Mouse (Mus musculus): ENCODE measurements around the gene Olfr735. TPM values are rescaled to one million over a fixed set of nuclear protein-coding genes. Genes with fewer than 3 reads are reported as not detected.

Gene Olfr735
- polyA plus RNA-seq (2015; fragmentation: Nextera tagmentation; extraction: Ambion mirVana): not detected in 2 replicates

DNA sequence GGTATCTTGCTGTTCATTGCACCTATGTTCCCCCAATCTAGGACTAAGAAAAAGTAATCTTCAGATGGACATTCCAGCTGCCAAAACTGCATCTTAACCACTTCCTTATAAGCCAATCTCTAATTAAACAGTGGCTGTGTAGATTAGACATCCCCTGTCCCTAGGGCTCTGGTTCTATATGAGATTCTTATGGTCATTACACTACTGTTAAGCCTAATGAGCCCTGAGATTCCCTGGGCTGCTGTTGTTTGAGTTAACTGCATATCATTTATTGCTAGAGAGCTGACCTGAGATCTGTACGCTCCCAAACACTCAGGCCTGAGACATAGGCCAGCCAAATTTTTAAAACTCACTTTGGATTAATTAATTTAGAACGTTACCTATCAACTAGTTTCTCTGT lies at the start of gene Olfr735:
Gene Olfr735, minus strand, starts transcription at position 77 of the 400 bp plus-strand sequence.
- Histone ChIP-seq H3K9me3 (replicated peaks) (no peaks in the 10 kb centered on the region), H3K4me2 (no peak within 1 kb of the TSS), H3K4me1 (replicated peaks) (no peaks in the 10 kb centered on the region), H3K9ac (no peak within 1 kb of the TSS), H3K36me3 (replicated peaks) (no peaks in the 10 kb centered on the region), H3K27me3 (no peaks in the 10 kb centered on the region), H3K4me3 (replicated peaks) (no peak within 1 kb of the TSS), H3K27ac (replicated peaks) (no peak within 1 kb of the TSS)
- no peak for ATAC-seq (ENCODE audit: insufficient read depth)
- 57% methylated on average over 2 of the region's 2 CpGs for WGBS (ENCODE audit: insufficient replicate concordance)

DNA sequence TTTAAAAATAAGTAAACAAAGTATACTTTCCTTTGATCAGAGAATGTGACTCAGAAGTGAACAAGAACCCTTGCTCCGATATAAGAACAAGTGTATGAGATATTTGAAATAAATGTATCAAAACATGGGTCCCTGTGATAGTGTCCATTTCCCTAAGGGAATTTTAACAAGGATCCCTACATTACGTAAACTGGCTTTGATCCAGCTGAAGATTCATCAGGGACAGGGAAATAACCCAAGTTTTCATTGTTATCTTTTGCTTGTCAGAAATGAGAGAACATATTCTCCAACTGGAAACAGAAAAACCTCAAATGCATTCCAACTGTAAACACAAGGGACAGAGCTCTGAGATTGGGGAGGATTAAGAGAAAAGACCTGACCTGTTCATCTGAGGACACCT lies 32.2 kb upstream of the Olfr735 start, which contains the start of gene Olfr736:
Gene Olfr736, plus strand, starts transcription at position 301 of the 400 bp plus-strand sequence.
- H3K9me3 ChIP-seq (replicated peaks): no peaks in the 10 kb centered on the region; the same call in 1 of the 2 replicates
- no peak within 1 kb of the TSS for H3K27ac ChIP-seq (replicated peaks)
- no peak within 1 kb of the TSS for H3K9ac ChIP-seq
- H3K4me1 ChIP-seq (replicated peaks): no peaks in the 10 kb centered on the region
- no peak within 1 kb of the TSS for H3K4me3 ChIP-seq (replicated peaks)
- no peak within 1 kb of the TSS for H3K4me2 ChIP-seq
- no peak for ATAC-seq (ENCODE audit: insufficient read depth)
- WGBS (ENCODE audit: insufficient replicate concordance): 68% methylated on average over 2 of the region's 2 CpGs
- H3K36me3 ChIP-seq (replicated peaks): no peaks in the 10 kb centered on the region
- no peaks in the 10 kb centered on the region for H3K27me3 ChIP-seq

GRCm38 (mm10) chr14:50363561-50363960 lies 14.9 kb upstream of the Olfr735 start:
- ATAC-seq (ENCODE audit: insufficient read depth): no peak
- WGBS (ENCODE audit: insufficient replicate concordance): 47% methylated on average over 2 of the region's 2 CpGs
- H3K4me1 ChIP-seq (replicated peaks): no peaks in the 10 kb centered on the region

GRCm38 (mm10) chr14:50360480-50360879 lies 11.8 kb upstream of the Olfr735 start:
- no peak for ATAC-seq (ENCODE audit: insufficient read depth)
- WGBS (ENCODE audit: insufficient replicate concordance): 45% methylated on average over 3 of the region's 3 CpGs
- no peaks in the 10 kb centered on the region for H3K36me3 ChIP-seq (replicated peaks)

More at GRCm38 (mm10) chr14:50363561-50363960, 14.9 kb upstream of the Olfr735 start:
- Histone ChIP-seq H3K4me2 (no peak overlapping the region), H3K27ac (replicated peaks) (no peak overlapping the region), H3K9me3 (replicated peaks) (no peaks in the 10 kb centered on the region), H3K36me3 (replicated peaks) (no peaks in the 10 kb centered on the region), H3K27me3 (no peaks in the 10 kb centered on the region), H3K9ac (no peak overlapping the region), H3K4me3 (replicated peaks) (no peak overlapping the region)

DNA sequence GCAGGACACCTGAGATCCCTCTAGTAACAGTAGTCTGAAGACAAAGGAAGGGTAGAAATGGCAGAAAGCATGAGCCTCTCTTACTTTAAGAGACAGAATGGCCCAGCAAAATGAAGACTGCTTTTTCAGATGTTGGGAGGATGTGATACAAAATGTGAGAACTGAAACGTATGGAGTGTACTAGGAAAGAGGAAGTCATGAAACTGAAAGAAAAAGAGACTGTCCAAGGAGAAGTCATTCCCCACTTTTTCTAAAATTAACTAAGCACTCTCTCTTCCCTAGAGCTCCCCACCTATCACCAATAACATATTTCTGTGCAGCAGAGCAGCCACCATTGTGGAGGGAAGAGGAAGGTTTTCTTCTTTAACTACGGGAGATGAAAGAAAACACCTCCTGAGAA lies 8.9 kb upstream of the Olfr735 start, which contains the start of gene Tlr11:
Gene Tlr11, plus strand, starts transcription at position 322 of the 400 bp plus-strand sequence.
- H3K27ac ChIP-seq (replicated peaks): no peak within 1 kb of the TSS
- WGBS (ENCODE audit: insufficient replicate concordance): 30% methylated on average over 2 of the region's 2 CpGs

More at GRCm38 (mm10) chr14:50360480-50360879, 11.8 kb upstream of the Olfr735 start:
- H3K4me2 ChIP-seq: no peak overlapping the region
- no peaks in the 10 kb centered on the region for H3K9me3 ChIP-seq (replicated peaks)
- no peaks in the 10 kb centered on the region for H3K27me3 ChIP-seq
- no peak overlapping the region for H3K27ac ChIP-seq (replicated peaks)
- no peak overlapping the region for H3K4me3 ChIP-seq (replicated peaks)
- H3K9ac ChIP-seq: no peak overlapping the region
- H3K4me1 ChIP-seq (replicated peaks): no peaks in the 10 kb centered on the region

DNA sequence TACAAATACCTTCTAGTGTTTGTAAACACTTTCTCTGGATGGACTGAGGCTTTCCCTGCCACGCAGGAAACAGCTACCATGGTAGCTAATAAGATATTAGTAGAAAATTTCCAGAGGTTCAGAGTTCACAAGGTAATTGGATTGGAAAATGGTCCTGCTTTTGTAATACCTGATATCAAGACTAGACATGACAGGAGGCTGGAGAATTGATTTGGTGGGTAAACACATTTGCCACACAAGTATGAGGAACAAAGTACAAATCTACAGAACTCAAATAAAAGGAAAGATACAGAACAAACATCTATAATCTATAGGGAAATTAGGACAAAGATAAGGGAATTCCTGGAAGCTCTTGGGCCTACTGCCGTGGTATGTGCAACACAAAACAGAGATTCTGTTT lies 8.1 kb upstream of the Olfr735 start:
- no peak overlapping the region for H3K27ac ChIP-seq (replicated peaks)
- no peaks in the 10 kb centered on the region for H3K36me3 ChIP-seq (replicated peaks)
- no peak for ATAC-seq (ENCODE audit: insufficient read depth)
- H3K9me3 ChIP-seq (replicated peaks): no peaks in the 10 kb centered on the region
- no peak overlapping the region for H3K9ac ChIP-seq
- no peaks in the 10 kb centered on the region for H3K4me1 ChIP-seq (replicated peaks)
- H3K27me3 ChIP-seq: no peaks in the 10 kb centered on the region
- H3K4me3 ChIP-seq (replicated peaks): no peak overlapping the region
- WGBS (ENCODE audit: insufficient replicate concordance): 41% methylated on average over 2 of the region's 2 CpGs
- H3K4me2 ChIP-seq: no peak overlapping the region

More for the DNA sequence above, 8.9 kb upstream of the Olfr735 start, which contains the start of gene Tlr11:
- no peak within 1 kb of the TSS for H3K9ac ChIP-seq
- H3K9me3 ChIP-seq (replicated peaks): no peaks in the 10 kb centered on the region
- H3K4me1 ChIP-seq (replicated peaks): no peaks in the 10 kb centered on the region
- no peaks in the 10 kb centered on the region for H3K36me3 ChIP-seq (replicated peaks)
- ATAC-seq (ENCODE audit: insufficient read depth): no peak
- H3K4me2 ChIP-seq: no peak within 1 kb of the TSS
- no peaks in the 10 kb centered on the region for H3K27me3 ChIP-seq
- H3K4me3 ChIP-seq (replicated peaks): no peak within 1 kb of the TSS

GRCm38 (mm10) chr14:50352438-50352837 lies 3.8 kb upstream of the Olfr735 start:
- no peak overlapping the region for H3K27ac ChIP-seq (replicated peaks)
- no peaks in the 10 kb centered on the region for H3K36me3 ChIP-seq (replicated peaks)
- H3K4me1 ChIP-seq (replicated peaks): no peaks in the 10 kb centered on the region
- no peaks in the 10 kb centered on the region for H3K27me3 ChIP-seq
- no peak for ATAC-seq (ENCODE audit: insufficient read depth)
- no peaks in the 10 kb centered on the region for H3K9me3 ChIP-seq (replicated peaks)
- no peak overlapping the region for H3K4me3 ChIP-seq (replicated peaks)
- H3K9ac ChIP-seq: no peak overlapping the region
- 39% methylated on average over 3 of the region's 3 CpGs for WGBS (ENCODE audit: insufficient replicate concordance)
- no peak overlapping the region for H3K4me2 ChIP-seq

DNA sequence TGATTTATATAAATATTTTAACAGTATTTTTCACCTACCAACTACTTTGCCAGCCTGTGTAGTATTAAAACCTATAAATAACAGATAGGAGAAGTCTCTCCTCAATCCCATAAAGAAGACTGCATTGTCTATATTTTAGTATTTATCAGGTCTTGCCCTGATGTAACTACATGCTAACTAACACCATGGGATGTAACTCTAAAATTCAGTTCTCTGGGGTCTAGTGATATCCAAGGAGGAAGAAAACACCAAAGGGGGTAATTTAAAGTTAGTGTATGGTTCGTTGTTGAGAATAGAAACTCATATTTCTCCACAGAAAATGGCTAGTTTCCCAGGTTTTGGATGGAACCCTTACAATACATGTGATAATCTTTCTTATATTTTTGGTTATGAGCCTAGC lies 22.0 kb downstream of the Olfr735 start, which contains the start of gene Olfr734:
Gene Olfr734, minus strand, starts transcription at position 101 of the 400 bp plus-strand sequence.
- Histone ChIP-seq H3K36me3 (replicated peaks) (no peaks in the 10 kb centered on the region), H3K27ac (replicated peaks) (no peak within 1 kb of the TSS), H3K4me1 (replicated peaks) (no peaks in the 10 kb centered on the region), H3K4me2 (no peak within 1 kb of the TSS), H3K4me3 (replicated peaks) (no peak within 1 kb of the TSS), H3K27me3 (no peaks in the 10 kb centered on the region), H3K9me3 (replicated peaks) (no peaks in the 10 kb centered on the region), H3K9ac (no peak within 1 kb of the TSS)
- no peak for ATAC-seq (ENCODE audit: insufficient read depth)
- WGBS (ENCODE audit: insufficient replicate concordance): 37% methylated on average over 1 of the region's 1 CpGs

DNA sequence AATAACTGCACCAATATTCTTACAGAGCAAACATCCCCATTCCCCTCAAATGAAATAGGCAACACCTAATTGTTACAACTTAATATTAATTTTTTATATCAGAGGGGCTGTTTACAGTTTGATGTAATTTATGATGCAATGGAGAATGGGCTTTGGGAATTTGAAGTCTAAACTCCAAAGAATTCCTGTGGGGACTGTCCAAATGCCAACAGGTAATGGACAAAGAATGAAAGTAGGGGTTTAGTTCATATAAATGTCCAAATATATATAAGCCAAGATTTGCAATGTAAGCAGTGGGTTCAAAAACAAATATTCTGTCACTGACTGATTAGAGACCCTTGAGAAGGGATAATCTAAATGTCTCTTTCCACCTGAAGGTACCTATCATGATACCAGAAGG lies 47.2 kb downstream of the Olfr735 start, which contains the start of gene Olfr733:
Gene Olfr733, minus strand, starts transcription at position 101 of the 400 bp plus-strand sequence.
- no peaks in the 10 kb centered on the region for H3K4me1 ChIP-seq (replicated peaks)
- ATAC-seq (ENCODE audit: insufficient read depth): no peak
- H3K27ac ChIP-seq (replicated peaks): no peak within 1 kb of the TSS
- H3K36me3 ChIP-seq (replicated peaks): no peaks in the 10 kb centered on the region
- H3K9me3 ChIP-seq (replicated peaks): no peaks in the 10 kb centered on the region
- H3K27me3 ChIP-seq: no peaks in the 10 kb centered on the region
- H3K9ac ChIP-seq: no peak within 1 kb of the TSS
- H3K4me2 ChIP-seq: no peak within 1 kb of the TSS
- H3K4me3 ChIP-seq (replicated peaks): no peak within 1 kb of the TSS

Other genes starting within 250 kb of the Olfr735 start
- not detected in 2 replicates for gene Olfr727, start 225.7 kb downstream of the Olfr735 start, polyA plus RNA-seq (2015; fragmentation: Nextera tagmentation; extraction: Ambion mirVana)
- not detected in 2 replicates for gene Olfr728, start 206.2 kb downstream of the Olfr735 start, polyA plus RNA-seq (2015; fragmentation: Nextera tagmentation; extraction: Ambion mirVana)
- gene Olfr729, start 196.0 kb downstream of the Olfr735 start, polyA plus RNA-seq (2015; fragmentation: Nextera tagmentation; extraction: Ambion mirVana): not detected in 2 replicates
- not detected in 2 replicates for gene Olfr730, start 160.7 kb downstream of the Olfr735 start, polyA plus RNA-seq (2015; fragmentation: Nextera tagmentation; extraction: Ambion mirVana)
- gene Olfr731, start 107.0 kb downstream of the Olfr735 start, polyA plus RNA-seq (2015; fragmentation: Nextera tagmentation; extraction: Ambion mirVana): not detected in 2 replicates
- gene Olfr732, start 64.7 kb downstream of the Olfr735 start, polyA plus RNA-seq (2015; fragmentation: Nextera tagmentation; extraction: Ambion mirVana): not detected in 2 replicates
- not detected in 2 replicates for gene Olfr733, start 47.4 kb downstream of the Olfr735 start, polyA plus RNA-seq (2015; fragmentation: Nextera tagmentation; extraction: Ambion mirVana)
- not detected in 2 replicates for gene Olfr734, start 22.1 kb downstream of the Olfr735 start, polyA plus RNA-seq (2015; fragmentation: Nextera tagmentation; extraction: Ambion mirVana)
- gene Tlr11, start 9.0 kb upstream of the Olfr735 start, polyA plus RNA-seq (2015; fragmentation: Nextera tagmentation; extraction: Ambion mirVana): 0.03 TPM in 1 of 2 replicates, not detected in the other
- not detected in 2 replicates for gene Olfr736, start 32.3 kb upstream of the Olfr735 start, polyA plus RNA-seq (2015; fragmentation: Nextera tagmentation; extraction: Ambion mirVana)
- not detected in 2 replicates for gene Olfr738, start 58.7 kb upstream of the Olfr735 start, polyA plus RNA-seq (2015; fragmentation: Nextera tagmentation; extraction: Ambion mirVana)
- gene Olfr739, start 69.8 kb upstream of the Olfr735 start, polyA plus RNA-seq (2015; fragmentation: Nextera tagmentation; extraction: Ambion mirVana): not detected in 2 replicates
- gene Olfr740, start 96.7 kb upstream of the Olfr735 start, polyA plus RNA-seq (2015; fragmentation: Nextera tagmentation; extraction: Ambion mirVana): not detected in 2 replicates
- gene Olfr741, start 123.9 kb upstream of the Olfr735 start, polyA plus RNA-seq (2015; fragmentation: Nextera tagmentation; extraction: Ambion mirVana): not detected in 2 replicates
- not detected in 2 replicates for gene Olfr742, start 154.7 kb upstream of the Olfr735 start, polyA plus RNA-seq (2015; fragmentation: Nextera tagmentation; extraction: Ambion mirVana)
- gene Olfr743, start 173.0 kb upstream of the Olfr735 start, polyA plus RNA-seq (2015; fragmentation: Nextera tagmentation; extraction: Ambion mirVana): not detected in 2 replicates

Data from liver, embryonic 15.5 days (tissue).